Mouse (Mus musculus): ENCODE results near the gene Ccr1. TPM values are rescaled to one million over a fixed set of nuclear protein-coding genes. Genes with fewer than 3 reads are reported as not detected.

Gene Ccr1
- total RNA-seq, 2 experiments from 2014 or later, result 0.57 to 1.1 TPM

GRCm38 (mm10) chr9:123960161-123960560 lies 8.3 kb downstream of the Ccr1 start:
- intact Hi-C loops (cut with DNase I), result no loop called here
- DNase-seq (ENCODE audit: low spot score in 2 of 2), result no peak

DNA sequence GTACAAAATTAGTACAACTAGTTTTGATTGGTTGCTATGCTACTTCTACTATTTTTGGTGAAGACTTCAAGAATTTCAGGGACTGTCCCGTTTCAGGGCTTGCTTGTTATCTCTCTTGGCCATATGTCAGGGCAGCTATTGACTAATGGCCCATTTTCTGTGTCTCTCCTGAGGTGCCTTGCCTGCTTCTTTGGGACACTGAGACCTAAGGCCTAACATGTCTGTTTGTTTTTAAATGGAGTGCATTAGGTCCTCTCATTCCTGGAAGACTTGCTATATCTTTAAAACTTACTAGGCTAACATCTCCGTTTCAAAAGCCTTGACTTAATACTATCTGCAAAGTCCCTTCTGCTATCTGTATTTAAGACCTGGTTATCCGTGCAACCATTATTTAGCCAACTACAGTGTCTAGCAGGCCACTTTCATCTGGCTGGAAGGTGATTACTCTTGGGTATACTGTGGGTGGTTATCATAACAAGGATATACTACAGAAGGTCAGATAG lies 10.5 kb downstream of the Ccr1 start:
- intact Hi-C loops (cut with DNase I), result no loop called here
- no peak for DNase-seq (ENCODE audit: low spot score in 2 of 2)

GRCm38 (mm10) chr9:123956892-123957291 lies 11.6 kb downstream of the Ccr1 start:
- DNase-seq (ENCODE audit: low spot score in 2 of 2), result no peak
- intact Hi-C loops (cut with DNase I), result no loop called here

GRCm38 (mm10) chr9:123953551-123953950 lies 14.9 kb downstream of the Ccr1 start:
- intact Hi-C loops (cut with DNase I), result no loop called here
- peak in 1 of 2 experiments; percentile 19 for DNase-seq (ENCODE audit: low spot score in 2 of 2)

- DNase-seq (ENCODE audit: low spot score in 2 of 2), result no peak
- intact Hi-C loops (cut with DNase I), result no loop called here
These were observed 17.3 kb downstream of the Ccr1 start for GRCm38 (mm10) chr9:123951176-123951575.

- DNase-seq (ENCODE audit: low spot score in 2 of 2), result no peak
These were observed 19.1 kb downstream of the Ccr1 start for GRCm38 (mm10) chr9:123949432-123949831.

GRCm38 (mm10) chr9:123947815-123948214 lies 20.7 kb downstream of the Ccr1 start:
- DNase-seq (ENCODE audit: low spot score in 2 of 2), result no peak
- intact Hi-C loops (cut with DNase I), result no loop called here

More at GRCm38 (mm10) chr9:123949432-123949831, 19.1 kb downstream of the Ccr1 start:
- intact Hi-C loops (cut with DNase I), result no loop called here

DNA sequence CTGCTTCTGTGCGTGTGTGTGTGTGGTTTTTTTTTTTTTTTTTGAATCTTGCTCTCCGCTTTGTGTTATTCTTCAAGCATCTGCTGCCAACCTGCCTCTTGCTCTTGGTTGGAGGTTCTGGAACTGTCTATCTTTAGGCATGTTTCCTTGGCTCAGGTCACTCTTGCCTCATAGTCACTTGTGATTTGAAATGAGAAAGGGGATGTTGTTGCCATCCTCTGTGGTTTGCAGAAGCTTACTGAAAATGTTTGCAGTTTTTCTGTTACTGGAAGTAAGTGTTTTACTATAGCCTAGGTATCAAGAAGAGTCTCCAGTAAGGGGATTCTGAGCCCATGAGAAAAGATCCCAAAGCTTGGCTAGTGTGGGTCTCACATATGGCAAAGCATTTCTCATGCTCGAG lies 26.5 kb downstream of the Ccr1 start:
- intact Hi-C loops (cut with DNase I), result no loop called here
- DNase-seq (ENCODE audit: low spot score in 2 of 2), result no peak

DNA sequence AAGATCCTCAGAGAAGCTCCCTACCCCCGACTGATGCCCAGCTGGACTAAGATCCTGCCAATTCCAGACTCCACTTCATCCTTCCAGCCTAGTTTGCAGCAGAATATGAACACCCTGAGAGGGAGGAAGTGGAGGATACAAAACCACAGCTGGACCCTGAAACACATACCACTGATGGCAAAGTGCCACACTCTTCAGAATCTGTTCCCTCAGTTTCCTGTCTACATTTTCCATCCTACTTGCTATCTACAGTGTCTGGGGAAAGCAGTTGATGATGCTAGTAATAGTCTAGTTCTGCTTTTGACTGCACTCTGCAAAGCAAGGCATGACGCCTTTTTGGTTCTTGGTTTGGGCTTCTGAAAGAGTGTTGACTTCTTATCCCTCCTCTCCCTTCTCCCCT lies 27.2 kb downstream of the Ccr1 start:
- intact Hi-C loops (cut with DNase I), result no loop called here
- DNase-seq (ENCODE audit: low spot score in 2 of 2), result no peak

GRCm38 (mm10) chr9:123940628-123941027 lies 27.9 kb downstream of the Ccr1 start:
- intact Hi-C loops (cut with DNase I), result no loop called here
- no peak for DNase-seq (ENCODE audit: low spot score in 2 of 2)

DNA sequence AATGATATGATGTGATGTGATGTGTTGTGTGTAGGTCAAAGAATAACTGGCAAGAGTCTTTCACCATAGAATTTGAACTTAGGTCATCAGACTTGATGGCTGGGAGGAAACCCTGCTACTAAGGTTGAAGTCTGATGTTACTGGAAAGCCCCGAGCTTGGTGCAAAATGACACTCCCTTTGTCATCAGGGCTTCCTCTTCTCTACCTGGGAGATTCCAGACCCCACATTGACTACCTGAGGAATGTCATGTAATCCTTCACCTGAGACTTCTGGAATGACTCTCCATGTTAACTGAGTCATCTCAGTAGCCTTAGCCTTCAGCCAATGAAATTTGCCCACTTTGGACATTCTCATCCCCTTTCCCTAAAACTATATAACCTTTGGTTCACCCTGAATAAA lies 28.3 kb downstream of the Ccr1 start:
- no peak for DNase-seq (ENCODE audit: low spot score in 2 of 2)
- intact Hi-C loops (cut with DNase I), result no loop called here

DNA sequence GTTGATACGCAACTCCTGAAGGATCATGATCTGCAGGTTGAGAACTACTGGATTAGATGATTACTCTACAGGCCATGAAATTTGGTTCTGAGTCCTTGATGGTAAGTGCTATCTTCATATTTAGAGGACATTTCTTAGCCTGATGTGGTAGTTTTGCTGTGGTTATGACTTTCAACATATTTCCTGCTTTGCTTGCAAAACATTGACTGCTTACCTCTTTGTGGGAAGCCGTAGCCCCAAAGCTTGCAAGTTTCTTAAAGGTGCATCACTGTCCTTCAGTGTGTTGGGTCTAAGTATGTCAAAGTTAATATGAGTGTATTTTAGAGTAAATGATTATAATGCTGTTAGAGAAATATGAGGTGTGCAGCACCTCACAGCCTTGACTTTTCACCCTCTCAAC lies 30.5 kb downstream of the Ccr1 start:
- intact Hi-C loops (cut with DNase I), result no loop called here

GRCm38 (mm10) chr9:123936604-123937280 lies 31.8 kb downstream of the Ccr1 start:
- no peak for DNase-seq (ENCODE audit: low spot score in 2 of 2)
- intact Hi-C loops (cut with DNase I), result no loop called here

More for the DNA sequence above, 30.5 kb downstream of the Ccr1 start:
- no peak for DNase-seq (ENCODE audit: low spot score in 2 of 2)

DNA sequence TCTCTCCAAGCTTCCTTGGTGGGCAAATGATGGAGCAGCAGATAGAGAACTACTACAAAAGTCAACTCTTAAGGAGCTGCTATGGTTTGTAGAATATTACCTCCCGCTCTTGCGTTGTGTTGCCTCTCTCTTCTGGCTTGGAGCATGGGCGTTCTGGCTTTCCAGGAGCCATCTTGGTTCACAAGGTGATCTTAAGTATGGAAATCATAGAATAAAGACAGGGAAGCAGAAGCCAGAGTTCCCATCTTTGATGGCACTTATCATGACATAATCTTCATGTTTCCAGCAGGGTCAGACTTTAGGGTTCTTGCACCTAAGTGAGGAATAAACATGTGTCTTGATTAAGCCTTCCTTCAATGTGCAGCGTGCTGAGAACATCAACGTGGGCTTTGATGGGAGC lies 32.7 kb downstream of the Ccr1 start:
- DNase-seq (ENCODE audit: low spot score in 2 of 2), result no peak
- intact Hi-C loops (cut with DNase I), result no loop called here

DNA sequence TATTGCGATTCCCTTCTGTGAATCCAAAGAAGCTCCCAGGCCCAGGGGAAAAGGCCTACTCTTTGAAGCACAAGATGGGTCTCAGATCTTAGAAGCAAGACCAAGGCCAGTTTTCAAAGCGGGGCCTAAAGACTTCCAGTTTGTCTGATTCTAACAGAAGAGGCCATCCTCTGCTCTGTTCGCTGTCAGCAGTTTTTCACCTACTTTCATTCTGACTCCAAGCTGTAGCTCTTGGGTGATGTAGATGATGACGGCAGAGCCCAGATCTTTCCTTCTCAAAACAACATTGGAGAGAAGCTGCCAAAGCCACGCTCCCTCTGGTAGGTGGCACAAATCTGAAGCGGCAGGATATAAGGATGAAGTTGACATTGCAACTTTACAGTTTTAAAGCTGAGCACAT lies 33.1 kb downstream of the Ccr1 start:
- no peak for DNase-seq (ENCODE audit: low spot score in 2 of 2)
- intact Hi-C loops (cut with DNase I), result no loop called here

- intact Hi-C loops (cut with DNase I), result no loop called here
- DNase-seq (ENCODE audit: low spot score in 2 of 2), result no peak
These were observed 34.6 kb downstream of the Ccr1 start for GRCm38 (mm10) chr9:123933716-123934445.

DNA sequence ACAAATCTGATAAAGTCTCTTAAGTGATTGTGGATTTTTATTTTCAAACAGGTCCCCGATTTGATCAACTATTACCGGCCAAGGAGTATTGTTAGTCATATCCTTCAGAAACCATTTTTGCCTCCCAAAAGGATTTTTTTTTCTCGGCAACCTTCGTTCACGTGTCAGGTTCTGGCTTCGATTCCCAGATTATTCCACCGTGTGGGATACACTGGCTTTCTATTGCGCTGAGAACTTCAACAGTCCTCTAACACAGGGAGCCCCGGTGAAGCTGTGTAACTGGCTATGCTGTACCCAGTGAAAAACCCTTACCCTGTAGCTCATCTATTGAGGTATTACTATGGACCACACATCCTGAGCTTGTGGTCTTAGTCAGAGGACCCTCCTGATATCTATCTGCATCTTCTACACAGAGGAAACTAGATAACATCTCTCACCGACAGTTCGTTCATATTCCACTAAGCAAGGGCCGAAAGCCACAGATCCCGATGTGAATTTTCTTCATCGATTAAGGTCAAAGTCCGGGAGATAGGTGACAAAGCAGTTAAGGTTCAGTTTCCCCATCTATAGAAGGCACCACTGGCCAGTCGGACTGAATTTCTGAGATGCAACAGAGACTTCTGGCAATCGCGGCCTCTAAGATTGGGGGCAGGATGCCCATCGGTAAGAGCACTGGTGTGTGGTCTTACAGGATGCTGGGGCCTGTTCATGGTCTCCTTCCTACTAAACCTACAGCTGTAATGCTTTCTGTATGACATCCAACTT lies 35.4 kb downstream of the Ccr1 start:
- intact Hi-C loops (cut with DNase I), result no loop called here
- DNase-seq (ENCODE audit: low spot score in 2 of 2), result no peak

- DNase-seq (ENCODE audit: low spot score in 2 of 2), result no peak
These were observed 36.5 kb downstream of the Ccr1 start for GRCm38 (mm10) chr9:123931761-123932700.

GRCm38 (mm10) chr9:123930926-123931325 lies 37.6 kb downstream of the Ccr1 start:
- no peak for DNase-seq (ENCODE audit: low spot score in 2 of 2)
- intact Hi-C loops (cut with DNase I), result no loop called here

More at GRCm38 (mm10) chr9:123931761-123932700, 36.5 kb downstream of the Ccr1 start:
- intact Hi-C loops (cut with DNase I), result no loop called here

Data from left cerebral cortex, postnatal 25 days (tissue).